Mouse (Mus musculus) cerebellum, adult 2 months (tissue): ENCODE measurements around the gene Mthfd1. TPM values are rescaled to one million over a fixed set of nuclear protein-coding genes. Genes with fewer than 3 reads are reported as not detected.

Source experiments
- DNase-seq, 2 experiments: peaks; one replicate each; pipeline ENCODE4 v3.0.0; 2021
- H3K27ac ChIP-seq: fragments of 200-500 bp; 2 replicates; pipeline ENCODE4 v1.5.1; 2012; ENCODE audit warnings: low read length, control low read depth, inconsistent platforms; ENCODE audit not compliant: insufficient read depth
- H3K27me3 ChIP-seq: fragments of 200-500 bp; 2 replicates; pipeline ENCODE4 v1.6.1; 2012; ENCODE audit warnings: inconsistent platforms, mild to moderate bottlenecking, low read length, moderate library complexity; ENCODE audit not compliant: control insufficient read depth, insufficient read depth
- H3K4me1 ChIP-seq: fragments of 200-500 bp; 2 replicates; pipeline ENCODE4 v1.6.1; 2011; ENCODE audit warnings: low read length; ENCODE audit not compliant: control insufficient read depth, insufficient read depth
- H3K4me3 ChIP-seq: fragments of 200-500 bp; replicated peaks from 2 replicates; pipeline ENCODE3; 2011; ENCODE audit warnings: mild to moderate bottlenecking, low read depth, low read length, control low read depth; ENCODE audit not compliant: insufficient read depth
- CTCF ChIP-seq: fragments of 200-500 bp; IDR thresholded peaks from 2 replicates; pipeline ENCODE4 v1.5.1; 2011; ENCODE audit warnings: low read depth, mild to moderate bottlenecking, control low read depth, low read length, moderate library complexity, borderline replicate concordance; ENCODE audit not compliant: insufficient read depth
- POLR2A ChIP-seq: fragments of 200-500 bp; IDR thresholded peaks from 2 replicates; pipeline ENCODE4 v1.6.1; 2011; ENCODE audit warnings: low read length, control low read depth, borderline replicate concordance; ENCODE audit not compliant: insufficient read depth
- WGBS: fragments of 180-500 bp; shearing (Covaris S2); methylation state at CpG from one replicate; pipeline ENCODE4 v1.1.7; 2018; 5-methylcytosine and 5-hydroxymethylcytosine counted together
- polyA plus RNA-seq: library from polyadenylated mRNA; depleted of rRNA; stranded (reverse); fragments of >200 nt; gene quantifications from 2 replicates; pipeline ENCODE4 v1.2.3, GENCODE M21; 2012

Gene Mthfd1
- polyA plus RNA-seq, 1 experiment = 44.4 TPM

DNA sequence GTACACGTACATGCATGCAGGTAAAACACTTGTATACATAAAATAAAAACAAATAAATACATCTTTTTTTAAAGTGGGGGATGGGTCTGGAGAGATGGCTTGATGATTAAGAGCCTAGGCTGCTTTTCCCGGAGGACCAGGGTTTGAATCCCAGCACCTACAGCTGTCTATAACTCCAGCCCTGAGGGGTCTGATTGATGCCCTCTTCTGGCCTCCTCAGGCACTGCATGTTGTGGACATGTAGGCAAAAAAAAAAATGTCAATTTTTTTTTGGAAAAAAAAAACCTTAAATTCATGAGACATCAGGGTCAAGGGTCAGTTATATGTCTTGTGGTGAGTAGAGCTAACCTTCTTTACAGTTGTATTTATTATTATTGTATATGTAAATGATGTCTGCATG, 35.2 kb downstream of the Mthfd1 start:
- TF ChIP-seq POLR2A = no peak
- 0 out of 2 replicates have a peak, but pooled peaks have one; percentile 5 for TF ChIP-seq CTCF
- 94% methylated on average over 2 of the region's 2 CpGs for WGBS
- no peak for DNase-seq

DNA sequence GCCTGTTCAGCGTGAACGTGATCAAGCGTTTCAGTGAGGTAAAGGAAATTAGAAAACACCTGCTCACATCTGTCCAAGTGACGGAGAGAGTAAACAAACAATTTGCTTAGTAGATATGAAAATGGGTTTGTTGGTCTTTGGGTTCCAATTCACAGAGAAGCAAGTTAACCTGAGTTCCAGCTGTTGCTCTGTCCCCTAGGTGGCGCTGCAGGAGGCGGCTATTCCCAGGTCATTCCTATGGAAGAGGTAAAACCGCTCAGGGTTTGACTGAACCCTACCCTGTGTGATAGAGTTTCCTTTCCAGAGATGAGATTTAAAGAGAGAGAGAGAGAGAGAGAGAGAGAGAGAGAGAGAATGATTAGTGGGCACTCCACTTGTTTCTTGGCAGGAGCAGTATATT, 38.1 kb downstream of the Mthfd1 start:
- H3K27ac ChIP-seq = no peak overlapping the region
- peak; percentile 59 to 70 for DNase-seq
- 62% methylated on average over 7 of the region's 7 CpGs for WGBS
- no peaks in the 10 kb centered on the region for H3K4me1 ChIP-seq
- TF ChIP-seq CTCF (peak; percentile 73), POLR2A (no peak)
- H3K27me3 ChIP-seq = no peaks in the 10 kb centered on the region
- no peak overlapping the region for H3K4me3 ChIP-seq

More for the DNA sequence above, 35.2 kb downstream of the Mthfd1 start:
- H3K4me3 ChIP-seq = no peak overlapping the region
- no peaks in the 10 kb centered on the region for H3K27me3 ChIP-seq
- H3K27ac ChIP-seq = no peak overlapping the region
- H3K4me1 ChIP-seq = no peaks in the 10 kb centered on the region

DNA sequence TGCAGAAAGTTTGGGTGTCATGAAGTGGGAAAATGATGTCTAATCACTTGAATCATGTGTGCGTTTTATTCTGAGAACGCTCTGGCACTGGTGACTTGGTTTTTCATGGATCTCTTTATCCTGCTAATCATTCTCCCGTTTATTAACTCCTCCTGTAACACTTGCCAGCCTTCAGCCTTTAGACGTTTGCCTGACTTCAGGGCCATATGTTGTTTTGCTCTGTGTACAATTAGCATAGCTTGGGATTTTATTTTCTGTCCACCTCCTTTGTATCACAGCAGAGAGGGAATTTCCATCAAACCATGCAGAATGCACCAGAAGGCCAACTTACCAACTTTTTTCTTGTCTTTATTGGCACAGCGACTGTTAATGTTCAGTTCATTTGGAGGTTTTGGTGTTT, 42.7 kb downstream of the Mthfd1 start:
- no peaks in the 10 kb centered on the region for H3K27me3 ChIP-seq
- no peak overlapping the region for H3K4me3 ChIP-seq
- TF ChIP-seq CTCF = no peak
- no peak for TF ChIP-seq POLR2A
- no peak overlapping the region for H3K27ac ChIP-seq
- H3K4me1 ChIP-seq = peaks cover 5% of the 10 kb centered on the region; the same call in 1 of the 2 replicates
- DNase-seq = no peak
- WGBS = 62% methylated on average over 5 of the region's 5 CpGs

DNA sequence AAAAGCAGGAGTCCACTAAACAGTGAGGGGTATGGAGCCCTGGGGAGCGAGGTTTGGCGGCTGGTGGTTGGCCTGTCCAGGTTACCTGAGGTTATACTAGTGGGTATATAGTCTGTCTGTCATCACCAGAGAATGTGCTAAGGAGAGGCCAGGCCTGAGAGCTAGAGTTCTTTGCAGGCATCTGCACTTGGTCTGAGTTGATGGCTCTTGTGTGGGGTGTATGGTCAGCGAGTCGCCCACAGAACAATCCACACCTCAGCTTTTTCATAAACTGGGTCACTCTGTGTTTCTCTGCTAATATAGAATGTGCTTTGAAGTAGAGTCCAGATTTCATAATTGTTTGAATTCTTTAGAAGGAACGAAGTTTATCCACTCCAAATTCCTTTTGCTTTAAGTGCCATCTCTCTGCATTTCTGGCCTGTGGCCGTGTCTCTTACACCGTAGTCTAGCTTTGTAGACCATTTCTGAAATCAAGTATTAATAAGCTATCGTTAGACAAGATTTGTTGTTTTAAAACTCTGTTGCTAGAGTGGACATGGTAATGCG, 44.3 kb downstream of the Mthfd1 start:
- no peak overlapping the region for H3K4me3 ChIP-seq
- H3K4me1 ChIP-seq = peaks cover 11% of the 10 kb centered on the region
- H3K27ac ChIP-seq = no peak overlapping the region
- no peak for TF ChIP-seq POLR2A
- DNase-seq = no peak
- WGBS = 95% methylated on average over 9 of the region's 9 CpGs
- no peaks in the 10 kb centered on the region for H3K27me3 ChIP-seq

DNA sequence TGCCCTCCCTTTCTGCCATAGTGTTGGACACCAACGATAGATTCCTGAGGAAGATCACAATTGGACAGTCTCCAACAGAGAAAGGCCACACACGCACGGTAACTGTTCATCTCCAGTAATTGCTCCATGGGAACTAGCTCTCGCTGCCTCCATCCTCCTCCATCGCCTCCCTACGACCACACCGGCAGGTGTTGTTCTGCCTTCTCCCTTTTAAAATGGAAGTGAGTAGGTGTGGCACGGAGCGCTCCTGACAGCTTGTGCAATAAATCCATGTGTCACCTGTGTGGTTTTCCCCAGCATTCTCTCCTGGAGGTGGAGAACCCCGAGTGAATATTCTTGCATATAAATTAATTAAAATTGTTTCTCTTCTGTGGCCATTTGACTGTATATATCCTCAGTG, 45.3 kb downstream of the Mthfd1 start:
- TF ChIP-seq CTCF = no peak
- no peak for TF ChIP-seq POLR2A
- H3K4me1 ChIP-seq = peaks cover 15% of the 10 kb centered on the region
- H3K27ac ChIP-seq = no peak overlapping the region
- no peak for DNase-seq
- no peak overlapping the region for H3K4me3 ChIP-seq
- H3K27me3 ChIP-seq = no peaks in the 10 kb centered on the region
- WGBS = 74% methylated on average over 10 of the region's 10 CpGs

DNA sequence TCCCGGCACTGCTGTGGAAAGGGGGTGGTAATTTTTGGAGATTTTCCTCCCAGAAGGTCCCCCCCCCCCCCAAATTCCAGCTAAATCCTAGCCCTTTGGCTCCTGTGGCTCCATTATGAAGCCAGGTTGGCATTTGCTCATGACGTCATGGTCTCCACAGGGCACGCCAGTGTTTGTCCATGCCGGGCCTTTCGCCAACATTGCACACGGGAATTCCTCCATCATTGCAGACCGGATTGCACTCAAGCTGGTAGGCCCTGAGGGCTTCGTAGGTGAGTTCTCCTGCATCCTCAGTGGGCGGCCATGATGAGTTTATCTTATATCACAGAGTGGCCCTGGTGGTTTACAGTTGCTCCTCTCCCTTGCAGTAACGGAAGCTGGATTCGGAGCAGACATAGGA, 48.4 kb downstream of the Mthfd1 start:
- TF ChIP-seq CTCF (no peak), POLR2A (no peak)
- H3K4me1 ChIP-seq = peaks cover 14% of the 10 kb centered on the region
- no peaks in the 10 kb centered on the region for H3K27me3 ChIP-seq
- 31% methylated on average over 11 of the region's 11 CpGs for WGBS
- peak overlapping the region; percentile 48 for H3K27ac ChIP-seq
- H3K4me3 ChIP-seq = no peak overlapping the region
- peak; percentile 85 to 89 for DNase-seq

DNA sequence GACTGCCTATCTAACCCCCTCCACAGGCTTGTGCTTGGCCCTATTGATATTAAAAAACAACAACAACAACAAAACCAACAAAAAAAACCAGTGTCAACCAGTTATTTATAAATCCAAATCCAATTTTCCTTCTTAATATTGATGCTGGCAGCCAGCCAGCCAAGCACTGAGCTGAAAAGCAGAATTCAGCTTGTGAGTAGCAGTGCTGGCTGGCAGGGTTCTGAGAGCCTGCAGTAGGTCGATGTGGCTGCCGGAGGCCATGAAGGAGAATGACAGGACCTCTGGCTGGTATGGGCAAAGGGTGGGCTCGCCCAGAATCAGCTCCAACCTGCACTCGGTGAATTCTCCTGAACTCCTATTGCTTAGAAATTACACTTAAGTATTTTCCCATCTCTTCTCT, 49.1 kb downstream of the Mthfd1 start:
- Histone ChIP-seq H3K4me1 (peaks cover 10% of the 10 kb centered on the region), H3K4me3 (no peak overlapping the region), H3K27ac (peak overlapping the region; percentile 48; the same call in 1 of the 2 replicates), H3K27me3 (no peaks in the 10 kb centered on the region)
- WGBS = 9% methylated on average over 4 of the region's 4 CpGs
- peak; percentile 57 to 58 for DNase-seq
- TF ChIP-seq CTCF (no peak), POLR2A (no peak)

DNA sequence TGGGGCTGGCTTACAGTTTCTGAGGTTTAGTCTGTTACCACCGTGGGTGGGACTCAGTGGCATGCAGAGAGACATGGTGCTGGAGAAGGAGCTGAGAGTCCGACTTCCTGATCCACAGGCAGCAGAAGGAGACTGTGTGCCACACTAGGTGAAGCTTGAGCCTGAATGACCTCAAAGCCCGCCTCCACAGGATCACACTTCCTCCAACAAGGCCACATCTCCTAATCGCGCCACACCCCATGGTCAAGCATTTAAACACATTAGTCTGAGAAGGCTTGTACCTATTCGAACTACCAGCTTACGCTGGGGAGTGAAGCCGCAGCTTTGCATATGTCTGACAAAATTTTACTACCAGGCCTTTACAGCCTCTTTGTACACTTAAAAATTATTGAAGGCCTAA, 50.0 kb downstream of the Mthfd1 start:
- 93% methylated on average over 8 of the region's 8 CpGs for WGBS
- no peak for TF ChIP-seq CTCF
- TF ChIP-seq POLR2A = no peak

More for the DNA sequence above, 50.0 kb downstream of the Mthfd1 start:
- no peak overlapping the region for H3K4me3 ChIP-seq
- peaks cover 10% of the 10 kb centered on the region for H3K4me1 ChIP-seq
- no peak overlapping the region for H3K27ac ChIP-seq
- H3K27me3 ChIP-seq = no peaks in the 10 kb centered on the region
- DNase-seq = no peak
